Mouse (Mus musculus) layer of hippocampus, postnatal 10 days (tissue): ENCODE measurements at regions not wholly inside any gene's neighbourhood (a gene's known extent, or its start where the extent isn't known, plus 50 kb on each side); places are given as distances from the start of the nearest gene placed in this dataset.
A peak's percentile ranks its signal among the peaks of the same experiment; 100 is the strongest.

Experiments used
- DNase-seq, 2 experiments: peaks; one replicate each; pipeline ENCODE4 v3.0.0; 2021; ENCODE audit warnings: low spot score in 2 of 2

- peak; percentile 27 to 33 for DNase-seq
Measured at GRCm38 (mm10) chr16:51315608-51316007, 715.4 kb upstream of the Cblb start.

- no peak for DNase-seq
Measured at GRCm38 (mm10) chr16:51332262-51332661, 698.8 kb upstream of the Cblb start.

GRCm38 (mm10) chr16:51334972-51335371, 696.1 kb upstream of the Cblb start:
- DNase-seq, result no peak

GRCm38 (mm10) chr16:51347120-51347519, 683.9 kb upstream of the Cblb start:
- DNase-seq, result no peak

GRCm38 (mm10) chr16:51352151-51352550, 678.9 kb upstream of the Cblb start:
- DNase-seq, result peak in 1 of 2 experiments; percentile 15

GRCm38 (mm10) chr16:51353791-51354190, 677.2 kb upstream of the Cblb start:
- no peak for DNase-seq

GRCm38 (mm10) chr16:51370070-51370469, 661.0 kb upstream of the Cblb start:
- DNase-seq, result no peak

- DNase-seq, result no peak
Measured at GRCm38 (mm10) chr16:51386456-51386855, 644.6 kb upstream of the Cblb start.

- no peak for DNase-seq
Measured at GRCm38 (mm10) chr16:51387498-51387897, 643.5 kb upstream of the Cblb start.

GRCm38 (mm10) chr16:51393871-51394270, 637.2 kb upstream of the Cblb start:
- DNase-seq, result no peak
